Mouse (Mus musculus) G1E (cell line): ENCODE data around the gene Mipep.

Source experiments
- CTCF ChIP-seq: IDR thresholded peaks from 2 replicates; pipeline ENCODE4 v1.5.1; 2012; ENCODE audit warnings: low read depth, low read length, inconsistent platforms, mixed read lengths
- GATA1 ChIP-seq: IDR thresholded peaks from 2 replicates; pipeline ENCODE4 v1.6.1; 2012; ENCODE audit warnings: borderline replicate concordance, low read length, inconsistent platforms, mixed read lengths
- GATA2 ChIP-seq: IDR thresholded peaks from 2 replicates; pipeline ENCODE4 v1.6.1; 2012; ENCODE audit warnings: low read depth, low read length, inconsistent platforms, borderline replicate concordance
- TAL1 ChIP-seq: conservative IDR thresholded peaks from 2 replicates; pipeline ENCODE4 v1.6.1; 2012; ENCODE audit warnings: low read depth, low read length, inconsistent platforms, mixed read lengths

DNA sequence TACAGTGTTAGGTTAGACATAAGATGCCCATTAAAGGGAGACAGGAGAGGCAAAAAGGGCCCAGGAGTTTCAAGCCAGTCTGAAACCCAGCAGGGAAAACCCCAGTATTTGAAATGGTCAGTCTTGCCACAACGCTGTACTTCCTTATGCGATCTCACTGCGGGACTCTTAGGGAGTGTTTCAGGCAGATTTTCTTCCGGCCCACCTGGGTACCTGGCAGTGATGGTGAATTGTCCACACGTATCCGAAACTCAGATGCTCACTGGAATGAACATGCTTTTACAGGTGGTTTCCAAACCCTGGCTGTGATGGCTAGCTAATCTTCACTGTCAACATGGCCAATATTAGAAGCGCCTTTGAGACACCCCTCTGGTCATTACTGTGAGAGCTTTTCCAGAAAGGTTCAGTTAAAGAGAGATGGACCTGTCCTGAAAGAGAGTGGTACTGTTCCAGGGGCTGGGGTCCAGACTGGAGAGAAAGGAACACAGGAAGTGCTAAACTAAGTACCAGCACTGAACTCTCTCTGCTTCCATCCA, 2.2 kb upstream of the Mipep start:
- TF ChIP-seq CTCF (no peak), TAL1 (no peak), GATA1 (no peak), GATA2 (no peak)
